Mouse (Mus musculus) midbrain, embryonic 13.5 days (tissue): ENCODE measurements around the gene Mctp1. TPM values are rescaled to one million over a fixed set of nuclear protein-coding genes. Genes with fewer than 3 reads are reported as not detected.
"Not testable (repeated sequence)": the region's sequence is repeated elsewhere in the genome, so short reads cannot be mapped to it uniquely, and the experiment has no call there.

ENCODE experiments used
- ATAC-seq: fragments of 200-750 bp; cut with Nextera tagmentation; 2 replicates; pipeline ENCODE4 v1.8.0; 2017; ENCODE audit warnings: mild to moderate bottlenecking, moderate TSS enrichment, moderate library complexity
- H3K27ac ChIP-seq: fragments of 300-500 bp; sonication (generic); 2 replicates; pipeline ENCODE4 v1.5.1; 2015; ENCODE audit warnings: inconsistent platforms, mild to moderate bottlenecking, moderate library complexity
- H3K27me3 ChIP-seq: fragments of 300-500 bp; sonication (generic); 2 replicates; pipeline ENCODE4 v1.6.1; 2015; ENCODE audit warnings: mild to moderate bottlenecking, inconsistent platforms
- H3K36me3 ChIP-seq: fragments of 300-500 bp; sonication (generic); 2 replicates; pipeline ENCODE4 v1.6.1; 2015; ENCODE audit warnings: mild to moderate bottlenecking, inconsistent platforms
- H3K4me1 ChIP-seq: fragments of 300-500 bp; sonication (generic); replicated peaks from 2 replicates; pipeline ENCODE4 v1.6.1; 2015; ENCODE audit warnings: inconsistent platforms
- H3K4me2 ChIP-seq: fragments of 300-500 bp; sonication (generic); replicated peaks from 2 replicates; pipeline ENCODE4 v1.6.1; 2015; ENCODE audit warnings: moderate library complexity, mild to moderate bottlenecking, inconsistent platforms
- H3K4me3 ChIP-seq: fragments of 300-500 bp; sonication (generic); replicated peaks from 2 replicates; pipeline ENCODE4 v1.5.1; 2015; ENCODE audit warnings: mild to moderate bottlenecking, inconsistent platforms
- H3K9ac ChIP-seq: fragments of 300-500 bp; sonication (generic); replicated peaks from 2 replicates; pipeline ENCODE4 v1.6.1; 2015; ENCODE audit warnings: mild to moderate bottlenecking, inconsistent platforms
- H3K9me3 ChIP-seq: fragments of 300-500 bp; sonication (generic); 2 replicates; pipeline ENCODE4 v1.6.1; 2016; ENCODE audit warnings: mild to moderate bottlenecking, inconsistent platforms
- WGBS: fragments of 180-500 bp; shearing (Covaris S2); methylation state at CpG from one replicate; pipeline ENCODE4 v1.1.7; 2015; 5-methylcytosine and 5-hydroxymethylcytosine counted together
- polyA plus RNA-seq: library from polyadenylated mRNA; unstranded; fragments of >200 nt; fragmentation: Nextera tagmentation; extraction: Ambion mirVana; gene quantifications from 2 replicates; pipeline ENCODE4 v1.2.1, GENCODE M21; 2015

Mctp1 gene
- polyA plus RNA-seq, 1 experiment from 2014 or later, result 5.8 TPM

DNA sequence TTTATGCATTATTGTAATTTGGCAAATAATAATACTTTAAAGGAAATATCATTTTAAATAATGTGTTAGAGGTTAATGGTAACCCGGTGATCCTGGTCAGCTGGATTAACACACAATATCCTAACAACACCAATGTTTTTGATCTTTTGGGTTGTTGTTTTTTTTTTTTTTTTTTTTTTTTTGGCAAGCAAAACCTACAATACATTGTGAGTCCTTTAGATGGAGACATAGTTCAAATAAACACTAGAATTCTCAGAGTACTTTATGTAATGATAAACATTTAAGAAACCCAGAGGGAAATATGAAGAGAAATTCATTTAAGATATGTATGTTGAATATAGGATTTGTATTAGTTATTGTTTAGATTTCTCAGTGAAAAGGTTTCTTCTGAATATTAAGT lies 534.0 kb downstream of the Mctp1 start:
- no peak overlapping the region for H3K27ac ChIP-seq
- no peaks in the 10 kb centered on the region for H3K4me1 ChIP-seq
- H3K36me3 ChIP-seq, result no peaks in the 10 kb centered on the region
- no peak overlapping the region for H3K4me3 ChIP-seq
- no peaks in the 10 kb centered on the region for H3K27me3 ChIP-seq
- H3K4me2 ChIP-seq, result no peak overlapping the region
- WGBS, result 93% methylated on average over 1 of the region's 1 CpGs
- H3K9me3 ChIP-seq, result no peaks in the 10 kb centered on the region
- no peak for ATAC-seq
- H3K9ac ChIP-seq, result no peak overlapping the region

- no peak for ATAC-seq
Observed at GRCm38 (mm10) chr13:76926851-76927250, 542.5 kb downstream of the Mctp1 start.

GRCm38 (mm10) chr13:76927875-76928440 lies 543.6 kb downstream of the Mctp1 start:
- 66% methylated on average over 5 of the region's 5 CpGs for WGBS
- Histone ChIP-seq H3K36me3 (no peaks in the 10 kb centered on the region), H3K27me3 (no peaks in the 10 kb centered on the region), H3K4me2 (no peak overlapping the region), H3K4me1 (no peaks in the 10 kb centered on the region), H3K9ac (no peak overlapping the region), H3K9me3 (no peaks in the 10 kb centered on the region), H3K27ac (no peak overlapping the region), H3K4me3 (no peak overlapping the region)
- no peak for ATAC-seq

More at GRCm38 (mm10) chr13:76926851-76927250, 542.5 kb downstream of the Mctp1 start:
- no peak overlapping the region for H3K4me3 ChIP-seq
- WGBS, result 63% methylated on average over 1 of the region's 1 CpGs
- no peaks in the 10 kb centered on the region for H3K4me1 ChIP-seq
- no peak overlapping the region for H3K27ac ChIP-seq
- no peak overlapping the region for H3K9ac ChIP-seq
- no peak overlapping the region for H3K4me2 ChIP-seq
- no peaks in the 10 kb centered on the region for H3K27me3 ChIP-seq
- no peaks in the 10 kb centered on the region for H3K36me3 ChIP-seq
- H3K9me3 ChIP-seq, result no peaks in the 10 kb centered on the region

DNA sequence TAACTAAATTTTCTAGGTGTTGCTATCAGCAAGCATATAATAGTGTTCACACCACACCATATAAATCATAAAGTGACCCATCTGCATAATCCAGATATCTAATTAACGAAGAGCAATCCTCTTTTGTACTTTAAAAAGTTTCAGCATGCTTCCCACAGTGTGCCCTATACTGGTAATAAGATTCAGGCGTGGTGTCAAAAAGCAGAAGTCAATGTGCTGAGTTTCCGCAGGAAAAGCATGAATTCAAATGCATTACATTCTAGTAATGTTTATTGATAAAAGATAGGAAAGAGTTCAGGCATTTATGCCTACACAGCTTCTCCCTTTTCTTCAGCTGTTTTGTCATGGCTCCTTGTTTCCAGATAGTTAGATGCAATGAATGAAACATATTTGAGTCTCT lies 544.8 kb downstream of the Mctp1 start:
- WGBS, result 87% methylated on average over 3 of the region's 3 CpGs
- Histone ChIP-seq H3K4me1 (no peaks in the 10 kb centered on the region), H3K4me3 (no peak overlapping the region), H3K36me3 (no peaks in the 10 kb centered on the region), H3K9me3 (no peaks in the 10 kb centered on the region), H3K27me3 (no peaks in the 10 kb centered on the region), H3K4me2 (no peak overlapping the region), H3K27ac (no peak overlapping the region), H3K9ac (no peak overlapping the region)
- no peak for ATAC-seq

- Histone ChIP-seq H3K4me1 (no peaks in the 10 kb centered on the region), H3K27ac (no peak overlapping the region), H3K4me2 (no peak overlapping the region), H3K27me3 (no peaks in the 10 kb centered on the region), H3K36me3 (no peaks in the 10 kb centered on the region), H3K9me3 (no peaks in the 10 kb centered on the region), H3K9ac (no peak overlapping the region), H3K4me3 (no peak overlapping the region)
- 84% methylated on average over 5 of the region's 5 CpGs for WGBS
- ATAC-seq, result no peak
Observed at GRCm38 (mm10) chr13:76932933-76933332, 548.6 kb downstream of the Mctp1 start.

DNA sequence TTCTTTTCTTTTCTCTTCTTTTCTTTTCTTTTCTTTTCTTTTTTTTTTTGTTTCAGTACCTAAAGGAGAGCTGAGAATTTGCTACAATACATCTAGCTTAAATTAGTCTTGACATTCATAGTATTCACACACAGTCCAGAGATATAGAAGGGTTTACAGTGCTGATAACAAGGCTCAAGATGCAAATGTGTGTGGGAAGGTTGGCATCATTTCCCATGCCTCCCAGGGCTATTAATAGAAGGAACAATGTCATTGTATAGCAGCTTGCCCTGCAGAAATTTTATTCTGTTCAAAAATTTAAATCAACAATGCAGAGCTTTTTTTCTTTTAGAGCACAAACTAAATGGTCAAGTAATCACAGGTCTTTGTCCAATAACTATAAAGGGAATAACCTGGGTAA lies 564.9 kb downstream of the Mctp1 start:
- H3K4me3 ChIP-seq, result no peak overlapping the region
- H3K4me2 ChIP-seq, result no peak overlapping the region
- no peak overlapping the region for H3K9ac ChIP-seq
- no peaks in the 10 kb centered on the region for H3K27me3 ChIP-seq
- H3K9me3 ChIP-seq, result no peaks in the 10 kb centered on the region
- no peaks in the 10 kb centered on the region for H3K4me1 ChIP-seq
- ATAC-seq, result no peak
- H3K36me3 ChIP-seq, result no peaks in the 10 kb centered on the region
- H3K27ac ChIP-seq, result no peak overlapping the region

- no peak for ATAC-seq
- no peaks in the 10 kb centered on the region for H3K9me3 ChIP-seq
- H3K27me3 ChIP-seq, result no peaks in the 10 kb centered on the region
- H3K4me3 ChIP-seq, result no peak overlapping the region
- no peak overlapping the region for H3K4me2 ChIP-seq
- no peak overlapping the region for H3K27ac ChIP-seq
- H3K9ac ChIP-seq, result no peak overlapping the region
- no peaks in the 10 kb centered on the region for H3K36me3 ChIP-seq
- H3K4me1 ChIP-seq, result no peaks in the 10 kb centered on the region
Observed at GRCm38 (mm10) chr13:76967588-76967987, 583.3 kb downstream of the Mctp1 start.

DNA sequence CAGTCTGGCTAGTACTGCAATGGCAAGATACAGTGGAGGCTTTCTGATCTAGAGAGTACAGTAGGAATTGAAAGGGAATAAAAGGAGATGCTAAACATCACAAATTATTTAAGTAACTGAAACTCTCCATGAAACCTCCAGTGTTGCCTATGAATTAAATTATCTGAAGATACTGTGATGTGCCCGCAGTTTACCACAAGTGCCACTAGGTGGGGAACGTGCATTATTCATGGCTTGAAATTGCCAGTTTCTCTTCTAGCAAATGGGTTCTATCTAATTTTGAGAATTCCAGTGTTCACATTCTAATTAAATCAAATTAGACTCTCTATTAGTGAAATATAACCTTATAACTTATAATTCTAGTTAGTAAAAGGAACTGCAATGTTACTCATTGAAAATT lies 585.1 kb downstream of the Mctp1 start:
- no peak for ATAC-seq
- Histone ChIP-seq H3K4me2 (no peak overlapping the region), H3K27ac (no peak overlapping the region), H3K27me3 (no peaks in the 10 kb centered on the region), H3K9ac (no peak overlapping the region), H3K4me3 (no peak overlapping the region), H3K9me3 (no peaks in the 10 kb centered on the region), H3K36me3 (no peaks in the 10 kb centered on the region), H3K4me1 (no peaks in the 10 kb centered on the region)
- WGBS, result 3% methylated on average over 2 of the region's 2 CpGs

DNA sequence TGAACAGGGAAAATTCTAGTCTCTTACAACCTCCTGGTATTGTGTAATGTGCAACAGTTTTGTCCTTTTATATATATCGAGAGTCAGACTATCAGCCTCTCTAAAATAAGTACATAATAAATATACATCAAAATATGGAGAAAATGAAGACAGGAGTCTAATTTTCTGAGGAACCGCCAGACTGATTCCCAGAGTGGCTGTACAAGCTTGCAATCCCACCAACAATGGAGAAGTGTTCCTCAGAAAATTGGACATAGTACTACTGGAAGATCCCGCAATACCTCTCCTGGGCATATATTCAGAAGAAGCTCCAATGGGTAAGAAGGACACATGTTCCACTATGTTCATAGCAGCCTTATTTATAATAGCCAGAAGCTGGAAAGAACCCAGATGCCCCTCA lies 586.7 kb downstream of the Mctp1 start:
- not testable (repeated sequence) for H3K9me3 ChIP-seq, H3K27me3 ChIP-seq, H3K27ac ChIP-seq, H3K4me3 ChIP-seq, H3K4me1 ChIP-seq, H3K9ac ChIP-seq, ATAC-seq, H3K36me3 ChIP-seq, H3K4me2 ChIP-seq
- 93% methylated on average over 3 of the region's 3 CpGs for WGBS

DNA sequence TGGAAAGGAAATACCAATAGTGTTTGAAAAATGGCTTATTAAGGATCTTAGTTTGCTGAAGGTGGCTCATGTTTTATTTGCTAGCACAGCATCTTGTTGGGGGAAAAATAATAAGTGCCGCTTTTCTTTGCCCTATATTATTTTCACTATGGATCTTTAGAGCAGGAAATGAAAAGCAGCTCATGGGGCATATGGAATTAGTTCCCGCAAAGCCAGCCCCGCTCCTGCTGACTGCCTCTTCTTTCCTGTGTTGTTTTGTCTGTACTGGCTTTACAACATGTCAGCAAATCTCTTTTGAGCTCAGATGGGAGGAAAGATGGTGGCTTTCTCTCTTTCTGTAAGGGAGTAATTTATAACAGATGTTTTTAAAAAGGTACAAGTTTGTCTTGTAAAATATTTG lies 618.3 kb downstream of the Mctp1 start:
- H3K27me3 ChIP-seq, result no peaks in the 10 kb centered on the region
- H3K9me3 ChIP-seq, result no peaks in the 10 kb centered on the region
- WGBS, result 73% methylated on average over 3 of the region's 3 CpGs
- H3K27ac ChIP-seq, result no peak overlapping the region
- no peaks in the 10 kb centered on the region for H3K36me3 ChIP-seq
- H3K4me3 ChIP-seq, result no peak overlapping the region
- no peak overlapping the region for H3K4me2 ChIP-seq
- H3K4me1 ChIP-seq, result no peaks in the 10 kb centered on the region
- no peak overlapping the region for H3K9ac ChIP-seq
- no peak for ATAC-seq

- Histone ChIP-seq H3K27ac (no peak overlapping the region), H3K9me3 (no peaks in the 10 kb centered on the region), H3K4me2 (no peak overlapping the region), H3K4me1 (no peaks in the 10 kb centered on the region), H3K9ac (no peak overlapping the region), H3K27me3 (no peaks in the 10 kb centered on the region), H3K36me3 (no peaks in the 10 kb centered on the region), H3K4me3 (no peak overlapping the region)
- WGBS, result 93% methylated on average over 1 of the region's 1 CpGs
- no peak for ATAC-seq
Observed at GRCm38 (mm10) chr13:77003684-77004083, 619.3 kb downstream of the Mctp1 start.

GRCm38 (mm10) chr13:77018851-77019250 lies 634.5 kb downstream of the Mctp1 start:
- 83% methylated on average over 2 of the region's 2 CpGs for WGBS

DNA sequence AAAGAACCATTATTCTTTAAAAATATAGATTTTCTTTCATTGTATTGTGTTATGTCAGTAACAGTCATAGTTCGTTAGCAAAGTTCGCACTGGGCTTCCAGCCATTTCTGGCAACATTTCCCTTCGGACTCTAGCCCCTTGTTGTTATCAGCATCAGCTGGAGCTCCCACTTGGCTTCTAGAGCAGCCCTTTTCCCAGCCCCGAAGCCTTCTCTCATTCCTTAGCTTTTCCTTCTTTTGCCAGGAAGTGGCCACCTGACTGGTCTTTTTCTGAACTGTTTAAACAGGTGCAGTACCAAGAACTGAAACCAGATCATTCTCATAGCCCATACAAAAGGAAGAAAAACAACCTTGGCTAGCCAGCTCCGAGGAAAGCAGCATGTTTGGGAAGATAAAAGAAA lies 645.3 kb downstream of the Mctp1 start:
- no peaks in the 10 kb centered on the region for H3K36me3 ChIP-seq
- no peaks in the 10 kb centered on the region for H3K4me1 ChIP-seq
- H3K9ac ChIP-seq, result no peak overlapping the region
- ATAC-seq, result no peak
- no peak overlapping the region for H3K4me2 ChIP-seq
- no peak overlapping the region for H3K27ac ChIP-seq
- 77% methylated on average over 5 of the region's 5 CpGs for WGBS
- H3K27me3 ChIP-seq, result no peaks in the 10 kb centered on the region
- H3K4me3 ChIP-seq, result no peak overlapping the region
- H3K9me3 ChIP-seq, result no peaks in the 10 kb centered on the region

More at GRCm38 (mm10) chr13:77018851-77019250, 634.5 kb downstream of the Mctp1 start:
- Histone ChIP-seq H3K27ac (no peak overlapping the region), H3K9ac (no peak overlapping the region), H3K9me3 (no peaks in the 10 kb centered on the region), H3K36me3 (no peaks in the 10 kb centered on the region), H3K27me3 (no peaks in the 10 kb centered on the region), H3K4me1 (no peaks in the 10 kb centered on the region), H3K4me2 (no peak overlapping the region), H3K4me3 (no peak overlapping the region)
- ATAC-seq, result no peak
